Mouse (Mus musculus): Measurements from ENCODE around the gene Fam83e. TPM values are rescaled to one million over a fixed set of nuclear protein-coding genes. Genes with fewer than 3 reads are reported as not detected.

Fam83e gene
- polyA plus RNA-seq, 1 experiment from 2014 or later = 2.0 TPM

DNA sequence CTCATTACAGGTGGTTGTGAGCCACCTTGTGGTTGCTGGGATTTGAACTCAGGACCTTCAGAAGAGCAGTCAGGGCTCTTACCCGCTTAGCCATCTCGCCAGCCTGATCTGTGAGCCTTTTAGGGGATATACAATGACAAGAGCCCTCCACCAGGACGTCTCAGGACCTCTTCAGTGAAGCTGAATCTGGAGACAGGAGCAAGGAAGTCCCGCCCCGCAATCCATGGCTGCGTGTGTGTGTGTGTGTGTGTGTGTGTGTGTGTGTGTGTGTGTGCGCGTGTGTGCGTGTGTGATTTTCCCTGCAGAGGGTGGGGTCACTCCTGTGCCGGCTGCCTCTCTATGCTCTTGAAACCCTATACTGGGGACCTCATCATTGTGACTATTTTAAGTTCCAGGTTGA lies 18.8 kb downstream of the Fam83e start:
- Histone ChIP-seq H3K27me3 (ENCODE audit: control insufficient read depth, insufficient read depth, low read depth, low read length) (no peaks in the 10 kb centered on the region), H3K36me3 (ENCODE audit: control insufficient read depth, insufficient read depth, low read length) (no peaks in the 10 kb centered on the region), H3K9ac (ENCODE audit: low read length) (no peak overlapping the region), H3K4me1 (replicated peaks; ENCODE audit: control insufficient read depth, insufficient read depth, low read length) (0 out of 2 replicates have a peak, but pooled peaks cover 3% of the 10 kb centered on the region), H3K9me3 (ENCODE audit: control insufficient read depth, low read length) (no peaks in the 10 kb centered on the region), H3K27ac (ENCODE audit: low read length) (no peak overlapping the region), H3K4me2 (ENCODE audit: low read depth, low read length) (no peak overlapping the region), H3K4me3 (ENCODE audit: low read length) (no peak overlapping the region)
- 52% methylated on average over 10 of the region's 10 CpGs for WGBS
- ATAC-seq (ENCODE audit: low read depth) = no peak

GRCm38 (mm10) chr7:45741308-45741707 lies 20.3 kb downstream of the Fam83e start:
- H3K4me1 ChIP-seq (replicated peaks; ENCODE audit: control insufficient read depth, insufficient read depth, low read length) = 0 out of 2 replicates have a peak, but pooled peaks cover 3% of the 10 kb centered on the region
- no peaks in the 10 kb centered on the region for H3K27me3 ChIP-seq (ENCODE audit: control insufficient read depth, insufficient read depth, low read depth, low read length)
- 73% methylated on average over 12 of the region's 12 CpGs for WGBS
- H3K4me2 ChIP-seq (ENCODE audit: low read depth, low read length) = peak overlapping the region; percentile 50; the same call in 1 of the 2 replicates
- H3K4me3 ChIP-seq (ENCODE audit: low read length) = no peak overlapping the region
- no peaks in the 10 kb centered on the region for H3K9me3 ChIP-seq (ENCODE audit: control insufficient read depth, low read length)
- no peak overlapping the region; the same call in 1 of the 2 replicates for H3K9ac ChIP-seq (ENCODE audit: low read length)
- ATAC-seq (ENCODE audit: low read depth) = no peak
- no peak overlapping the region for H3K27ac ChIP-seq (ENCODE audit: low read length)
- no peaks in the 10 kb centered on the region for H3K36me3 ChIP-seq (ENCODE audit: control insufficient read depth, insufficient read depth, low read length)

GRCm38 (mm10) chr7:45741777-45742176 lies 20.8 kb downstream of the Fam83e start:
- H3K9ac ChIP-seq (ENCODE audit: low read length) = peak overlapping the region; percentile 16
- H3K9me3 ChIP-seq (ENCODE audit: control insufficient read depth, low read length) = no peaks in the 10 kb centered on the region
- WGBS = 20% methylated on average over 11 of the region's 11 CpGs
- no peaks in the 10 kb centered on the region for H3K27me3 ChIP-seq (ENCODE audit: control insufficient read depth, insufficient read depth, low read depth, low read length)
- H3K4me3 ChIP-seq (ENCODE audit: low read length) = peak overlapping the region; percentile 35
- 0 out of 2 replicates have a peak, but pooled peaks cover 3% of the 10 kb centered on the region for H3K4me1 ChIP-seq (replicated peaks; ENCODE audit: control insufficient read depth, insufficient read depth, low read length)
- ATAC-seq (ENCODE audit: low read depth) = peak; percentile 59
- peak overlapping the region; percentile 50 for H3K4me2 ChIP-seq (ENCODE audit: low read depth, low read length)
- H3K36me3 ChIP-seq (ENCODE audit: control insufficient read depth, insufficient read depth, low read length) = no peaks in the 10 kb centered on the region
- no peak overlapping the region for H3K27ac ChIP-seq (ENCODE audit: low read length)

GRCm38 (mm10) chr7:45742338-45742737 lies 21.3 kb downstream of the Fam83e start:
- H3K27me3 ChIP-seq (ENCODE audit: control insufficient read depth, insufficient read depth, low read depth, low read length) = no peaks in the 10 kb centered on the region
- no peak overlapping the region for H3K27ac ChIP-seq (ENCODE audit: low read length)
- H3K36me3 ChIP-seq (ENCODE audit: control insufficient read depth, insufficient read depth, low read length) = no peaks in the 10 kb centered on the region
- 24% methylated on average over 19 of the region's 19 CpGs for WGBS
- ATAC-seq (ENCODE audit: low read depth) = peak; percentile 21; the same call in 1 of the 2 replicates
- peak overlapping the region; percentile 16 for H3K9ac ChIP-seq (ENCODE audit: low read length)
- no peaks in the 10 kb centered on the region for H3K9me3 ChIP-seq (ENCODE audit: control insufficient read depth, low read length)
- peak overlapping the region; percentile 35 for H3K4me3 ChIP-seq (ENCODE audit: low read length)
- 0 out of 2 replicates have a peak, but pooled peaks cover 3% of the 10 kb centered on the region for H3K4me1 ChIP-seq (replicated peaks; ENCODE audit: control insufficient read depth, insufficient read depth, low read length)
- H3K4me2 ChIP-seq (ENCODE audit: low read depth, low read length) = peak overlapping the region; percentile 50

DNA sequence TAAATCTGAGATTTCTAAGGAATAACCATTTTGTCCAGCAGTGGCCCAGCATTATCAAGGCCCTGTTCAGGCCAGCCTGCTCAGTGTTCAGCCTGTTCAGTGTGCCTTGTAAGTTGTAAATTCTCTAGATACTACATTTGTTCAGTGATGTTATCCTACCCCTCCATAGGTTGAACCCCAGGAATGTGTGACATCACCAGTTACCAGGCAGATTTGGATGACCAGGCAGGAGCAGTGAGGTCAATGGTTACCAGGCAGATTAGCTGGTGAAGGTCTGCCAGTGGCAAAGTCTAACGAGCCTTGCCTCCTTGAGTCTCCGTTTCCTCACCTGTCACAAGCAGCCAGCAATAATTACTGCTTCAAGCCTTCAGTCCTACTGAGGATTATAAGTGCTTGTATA lies 23.4 kb downstream of the Fam83e start:
- Histone ChIP-seq H3K4me3 (ENCODE audit: low read length) (no peak overlapping the region), H3K4me2 (ENCODE audit: low read depth, low read length) (no peak overlapping the region), H3K9me3 (ENCODE audit: control insufficient read depth, low read length) (no peaks in the 10 kb centered on the region), H3K27ac (ENCODE audit: low read length) (no peak overlapping the region), H3K27me3 (ENCODE audit: control insufficient read depth, insufficient read depth, low read depth, low read length) (no peaks in the 10 kb centered on the region), H3K36me3 (ENCODE audit: control insufficient read depth, insufficient read depth, low read length) (no peaks in the 10 kb centered on the region), H3K9ac (ENCODE audit: low read length) (no peak overlapping the region), H3K4me1 (replicated peaks; ENCODE audit: control insufficient read depth, insufficient read depth, low read length) (peaks cover 6% of the 10 kb centered on the region; the same call in 1 of the 2 replicates)
- ATAC-seq (ENCODE audit: low read depth) = peak; percentile 34; the same call in 1 of the 2 replicates
- WGBS = 24% methylated on average over 2 of the region's 2 CpGs

DNA sequence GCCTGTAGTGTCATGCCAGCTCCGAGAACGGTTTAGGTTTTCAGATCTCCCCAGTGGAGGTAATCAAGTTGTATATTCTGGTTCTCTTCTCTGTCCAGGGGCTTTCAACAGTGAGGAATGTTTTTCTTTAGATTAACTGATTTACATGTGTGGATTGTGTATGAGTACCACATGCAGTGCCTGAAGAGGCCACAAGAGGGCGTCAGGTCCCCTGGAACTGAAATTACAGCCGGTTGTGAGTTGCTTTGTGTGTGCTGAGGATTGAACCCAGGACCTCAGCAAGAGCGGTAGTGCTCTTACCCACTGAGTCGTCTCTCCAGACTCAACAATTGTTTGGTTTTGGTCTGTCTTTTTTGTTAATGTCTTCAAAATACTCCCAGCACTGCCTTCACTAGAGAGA lies 25.5 kb downstream of the Fam83e start:
- WGBS = 57% methylated on average over 6 of the region's 6 CpGs
- Histone ChIP-seq H3K27me3 (ENCODE audit: control insufficient read depth, insufficient read depth, low read depth, low read length) (no peaks in the 10 kb centered on the region), H3K4me1 (replicated peaks; ENCODE audit: control insufficient read depth, insufficient read depth, low read length) (peaks cover 5% of the 10 kb centered on the region; the same call in 1 of the 2 replicates), H3K36me3 (ENCODE audit: control insufficient read depth, insufficient read depth, low read length) (no peaks in the 10 kb centered on the region), H3K4me3 (ENCODE audit: low read length) (no peak overlapping the region), H3K27ac (ENCODE audit: low read length) (no peak overlapping the region), H3K9ac (ENCODE audit: low read length) (no peak overlapping the region), H3K9me3 (ENCODE audit: control insufficient read depth, low read length) (no peaks in the 10 kb centered on the region), H3K4me2 (ENCODE audit: low read depth, low read length) (no peak overlapping the region)
- ATAC-seq (ENCODE audit: low read depth) = no peak

DNA sequence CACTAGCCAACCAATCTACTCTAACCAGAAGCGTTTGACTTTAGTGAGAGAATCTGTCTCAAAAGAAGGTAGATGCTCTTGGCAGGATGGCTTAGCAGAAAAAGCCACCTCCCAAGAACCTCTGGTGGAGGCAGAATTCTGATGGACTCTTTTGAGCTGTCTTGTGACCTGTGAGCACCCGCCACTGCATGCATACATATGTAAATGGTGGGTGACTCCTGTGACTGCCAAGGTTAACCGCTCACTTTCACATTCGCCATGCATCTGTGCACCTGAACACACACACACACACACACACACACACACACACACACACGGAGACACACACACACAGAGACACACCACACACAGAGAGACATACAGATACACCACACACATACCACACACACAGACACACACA lies 26.4 kb downstream of the Fam83e start:
- Histone ChIP-seq H3K4me3 (ENCODE audit: low read length) (no peak overlapping the region), H3K36me3 (ENCODE audit: control insufficient read depth, insufficient read depth, low read length) (no peaks in the 10 kb centered on the region), H3K27me3 (ENCODE audit: control insufficient read depth, insufficient read depth, low read depth, low read length) (no peaks in the 10 kb centered on the region), H3K9ac (ENCODE audit: low read length) (no peak overlapping the region), H3K4me2 (ENCODE audit: low read depth, low read length) (no peak overlapping the region), H3K4me1 (replicated peaks; ENCODE audit: control insufficient read depth, insufficient read depth, low read length) (peaks cover 3% of the 10 kb centered on the region; the same call in 1 of the 2 replicates), H3K9me3 (ENCODE audit: control insufficient read depth, low read length) (no peaks in the 10 kb centered on the region), H3K27ac (ENCODE audit: low read length) (no peak overlapping the region)
- ATAC-seq (ENCODE audit: low read depth) = no peak
- WGBS = 79% methylated on average over 5 of the region's 5 CpGs

DNA sequence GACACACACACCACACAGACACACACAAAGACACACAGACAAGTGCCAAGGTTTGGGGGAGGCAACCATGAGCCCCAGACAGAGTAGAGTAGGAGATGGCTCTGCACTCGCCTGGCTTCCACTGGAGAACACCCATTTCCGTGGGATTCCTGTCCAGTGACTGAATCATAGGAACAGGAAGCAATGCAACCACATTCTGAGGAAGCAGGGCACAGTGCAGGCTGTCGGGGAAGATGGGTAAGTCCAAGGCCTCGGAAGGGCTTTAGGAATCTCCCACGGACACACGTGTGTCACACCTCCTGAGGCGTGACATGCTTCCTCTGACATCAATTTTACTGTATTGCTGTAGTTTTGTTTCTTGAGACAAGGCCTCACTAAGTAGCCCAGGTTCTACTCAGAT lies 27.1 kb downstream of the Fam83e start:
- Histone ChIP-seq H3K36me3 (ENCODE audit: control insufficient read depth, insufficient read depth, low read length) (no peaks in the 10 kb centered on the region), H3K27me3 (ENCODE audit: control insufficient read depth, insufficient read depth, low read depth, low read length) (no peaks in the 10 kb centered on the region), H3K4me3 (ENCODE audit: low read length) (no peak overlapping the region), H3K4me1 (replicated peaks; ENCODE audit: control insufficient read depth, insufficient read depth, low read length) (peaks cover 3% of the 10 kb centered on the region; the same call in 1 of the 2 replicates), H3K9me3 (ENCODE audit: control insufficient read depth, low read length) (no peaks in the 10 kb centered on the region), H3K4me2 (ENCODE audit: low read depth, low read length) (no peak overlapping the region), H3K27ac (ENCODE audit: low read length) (no peak overlapping the region), H3K9ac (ENCODE audit: low read length) (no peak overlapping the region)
- WGBS = 67% methylated on average over 7 of the region's 7 CpGs
- no peak for ATAC-seq (ENCODE audit: low read depth)

DNA sequence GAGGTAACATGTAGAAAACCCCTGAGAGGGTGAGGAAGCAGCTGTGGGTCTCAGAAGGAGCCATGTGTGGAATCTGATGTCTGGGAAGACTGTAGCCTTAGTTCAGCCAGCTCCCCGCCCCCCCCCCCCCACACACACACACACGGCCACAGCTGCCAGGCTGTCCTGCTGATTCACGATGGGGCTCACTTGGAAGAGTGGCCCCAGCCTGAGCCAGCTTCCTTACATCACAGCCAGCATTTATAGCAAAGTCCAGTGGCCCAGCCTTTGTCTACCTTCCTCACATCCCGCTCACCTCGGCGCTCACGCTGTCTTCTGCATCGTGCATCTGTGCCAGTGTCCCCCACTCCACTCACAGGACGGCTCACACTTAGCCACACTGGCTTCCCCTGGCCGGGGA lies 28.4 kb downstream of the Fam83e start:
- H3K4me2 ChIP-seq (ENCODE audit: low read depth, low read length) = no peak overlapping the region
- ATAC-seq (ENCODE audit: low read depth) = 0 out of 2 replicates have a peak, but pooled peaks have one; percentile 36
- 26% methylated on average over 9 of the region's 10 CpGs for WGBS

More for the DNA sequence above, 28.4 kb downstream of the Fam83e start:
- H3K27ac ChIP-seq (ENCODE audit: low read length) = no peak overlapping the region
- no peaks in the 10 kb centered on the region for H3K36me3 ChIP-seq (ENCODE audit: control insufficient read depth, insufficient read depth, low read length)
- H3K4me3 ChIP-seq (ENCODE audit: low read length) = no peak overlapping the region
- no peak overlapping the region for H3K9ac ChIP-seq (ENCODE audit: low read length)
- H3K27me3 ChIP-seq (ENCODE audit: control insufficient read depth, insufficient read depth, low read depth, low read length) = no peaks in the 10 kb centered on the region
- H3K9me3 ChIP-seq (ENCODE audit: control insufficient read depth, low read length) = 0 out of 2 replicates have a peak, but pooled peaks cover 2% of the 10 kb centered on the region
- peaks cover 3% of the 10 kb centered on the region; the same call in 1 of the 2 replicates for H3K4me1 ChIP-seq (replicated peaks; ENCODE audit: control insufficient read depth, insufficient read depth, low read length)
